Mouse (Mus musculus) large intestine, adult 2 months (tissue): Measurements from ENCODE around the gene Rhbg. TPM values are rescaled to one million over a fixed set of nuclear protein-coding genes. Genes with fewer than 3 reads are reported as not detected.
"Not testable (repeated sequence)": the region's sequence is repeated elsewhere in the genome, so short reads cannot be mapped to it uniquely, and the experiment has no call there.

Experiments
- DNase-seq: peaks from one replicate; pipeline ENCODE4 v3.0.0-alpha.2; 2012; ENCODE audit warnings: low read depth, low spot score
- WGBS: fragments of 180-500 bp; shearing (Covaris S2); methylation state at CpG from one replicate; pipeline ENCODE4 v1.1.7; 2018; 5-methylcytosine and 5-hydroxymethylcytosine counted together
- polyA plus RNA-seq: library from polyadenylated mRNA; depleted of rRNA; stranded (reverse); fragments of >200 nt; gene quantifications from 2 replicates; pipeline ENCODE4 v1.2.3, GENCODE M21; 2012

Gene Rhbg
- polyA plus RNA-seq, 1 experiment, result 32.9 TPM

DNA sequence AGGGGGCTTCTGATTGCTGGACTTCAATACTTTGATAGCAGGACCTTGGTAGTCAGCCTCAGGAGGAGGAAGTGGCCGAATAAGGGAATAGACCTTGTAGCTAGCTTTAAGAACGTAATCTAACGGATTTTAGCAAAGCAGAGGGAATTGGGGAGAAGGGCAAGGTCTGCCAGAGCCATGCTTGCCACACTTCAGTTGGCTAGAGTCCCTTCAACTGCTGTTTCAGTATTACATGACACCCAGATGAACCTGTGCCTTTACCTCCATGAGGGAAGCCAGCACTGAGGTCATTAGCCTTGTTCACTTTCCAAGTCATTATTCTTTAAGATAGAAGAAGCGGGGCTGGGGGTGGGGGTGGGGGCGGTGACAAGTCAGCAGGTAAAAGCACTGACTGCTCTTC, 14.5 kb upstream of the Rhbg start:
- 86% methylated on average over 5 of the region's 5 CpGs for WGBS
- no peak for DNase-seq

DNA sequence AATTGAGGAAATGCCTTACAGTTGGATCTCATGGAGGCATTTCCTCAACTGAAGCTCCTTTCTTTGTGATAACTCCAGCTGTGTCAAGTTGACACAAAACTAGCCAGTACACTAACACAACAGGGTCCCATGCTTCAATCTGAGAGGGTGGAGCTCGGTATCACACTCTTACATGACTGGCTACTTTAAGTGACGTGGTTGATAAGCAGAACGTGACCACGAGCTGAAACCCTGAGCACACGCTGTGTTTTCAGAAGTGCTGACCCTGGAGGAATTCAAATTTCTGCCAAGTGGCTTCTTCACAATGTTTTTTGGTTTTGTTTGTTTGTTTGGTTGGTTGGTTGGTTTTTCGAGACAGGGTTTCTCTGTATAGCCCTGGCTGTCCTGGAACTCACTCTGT, 13.5 kb upstream of the Rhbg start:
- WGBS, result 75% methylated on average over 6 of the region's 6 CpGs
- DNase-seq, result not testable (repeated sequence)

- WGBS, result 23% methylated on average over 3 of the region's 3 CpGs
- no peak for DNase-seq
These were observed 7.8 kb upstream of the Rhbg start for GRCm38 (mm10) chr3:88262346-88262745.

- WGBS, result 64% methylated on average over 7 of the region's 7 CpGs
- no peak for DNase-seq
These were observed 1.9 kb upstream of the Rhbg start for GRCm38 (mm10) chr3:88256382-88256781.

DNA sequence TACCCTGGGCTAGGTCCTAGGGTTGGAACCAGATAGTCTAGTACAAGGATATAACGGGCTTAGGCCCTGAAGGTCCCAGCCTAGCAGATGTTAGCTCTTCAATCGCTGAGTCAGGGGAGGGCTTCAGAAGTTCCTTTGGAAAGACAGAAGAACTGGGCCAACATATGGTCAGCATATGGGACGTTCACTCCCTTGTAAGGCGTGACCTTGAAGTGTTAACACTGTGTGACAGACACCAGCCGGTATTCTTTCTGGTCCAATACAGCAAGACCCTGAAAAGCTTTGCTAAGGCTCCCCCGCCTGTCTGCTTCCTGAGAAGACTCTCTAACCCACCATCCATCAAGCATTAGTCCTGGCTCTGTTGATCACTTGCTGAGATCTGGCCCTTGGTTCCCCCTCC, 1.4 kb upstream of the Rhbg start:
- DNase-seq, result no peak
- 77% methylated on average over 6 of the region's 6 CpGs for WGBS

DNA sequence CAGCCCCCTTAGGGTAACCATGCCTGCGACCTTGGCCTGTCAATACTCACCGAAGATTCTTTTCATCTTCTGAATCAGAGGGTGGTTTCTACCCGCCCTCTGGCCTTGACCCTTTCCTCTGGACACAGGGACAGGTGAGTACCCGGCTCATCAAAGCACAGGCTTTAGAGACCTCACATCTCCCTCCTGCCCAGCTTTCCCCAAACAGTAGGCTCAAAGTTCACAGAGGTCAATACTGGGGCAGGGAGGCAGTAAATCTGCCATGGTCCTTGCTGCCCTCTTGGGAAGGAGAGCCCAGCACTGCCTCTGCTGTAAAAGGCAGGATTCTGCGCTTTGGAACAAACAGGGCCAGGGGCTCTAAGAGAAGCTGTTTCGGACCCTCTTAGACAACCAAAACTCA, 1.8 kb downstream of the Rhbg start:
- no peak for DNase-seq
- WGBS, result 75% methylated on average over 6 of the region's 6 CpGs

DNA sequence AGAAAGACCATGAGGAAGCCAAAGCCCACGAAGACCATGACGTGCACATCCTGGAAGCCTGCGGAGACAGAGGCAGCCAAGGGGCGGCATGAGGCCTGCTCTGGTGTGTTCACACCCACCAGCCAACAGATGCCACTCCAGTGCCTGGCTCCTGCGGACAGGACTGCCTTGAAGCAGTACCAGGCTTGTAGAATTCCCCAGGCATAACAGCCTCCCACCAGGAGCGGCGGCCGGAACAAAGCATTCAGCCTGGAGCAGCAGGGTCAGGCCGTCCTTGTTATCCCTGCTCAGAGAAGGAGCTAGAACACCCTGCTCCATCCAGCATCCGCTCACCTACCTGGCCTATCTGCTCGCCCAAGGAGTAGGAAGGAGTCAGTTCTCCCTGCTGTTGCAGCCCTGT, 6.1 kb downstream of the Rhbg start:
- WGBS, result 83% methylated on average over 11 of the region's 11 CpGs
- DNase-seq, result no peak

DNA sequence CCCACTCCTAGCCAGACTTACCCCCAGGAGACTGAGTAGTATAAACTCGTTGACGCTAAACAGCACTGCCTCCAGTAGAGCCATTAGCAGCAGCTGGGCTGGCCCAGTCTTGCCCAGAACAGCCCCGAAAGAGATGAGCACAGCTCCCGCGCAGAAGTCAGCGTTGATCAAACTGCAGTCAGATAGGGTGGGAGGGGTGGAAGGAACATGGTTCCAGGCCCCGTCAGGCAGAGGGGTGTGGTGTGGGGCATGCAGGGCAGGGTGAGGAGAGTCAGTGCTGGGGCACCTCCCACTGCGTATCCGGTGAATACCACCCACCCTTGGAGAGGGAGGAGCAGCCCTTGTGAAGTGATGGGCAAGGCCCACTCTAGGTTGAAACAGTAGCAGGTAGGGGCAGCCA, 6.8 kb downstream of the Rhbg start:
- DNase-seq, result no peak
- 54% methylated on average over 9 of the region's 9 CpGs for WGBS

- DNase-seq, result no peak
- WGBS, result 14% methylated on average over 13 of the region's 13 CpGs
These were observed 8.7 kb downstream of the Rhbg start for GRCm38 (mm10) chr3:88245811-88246210.

DNA sequence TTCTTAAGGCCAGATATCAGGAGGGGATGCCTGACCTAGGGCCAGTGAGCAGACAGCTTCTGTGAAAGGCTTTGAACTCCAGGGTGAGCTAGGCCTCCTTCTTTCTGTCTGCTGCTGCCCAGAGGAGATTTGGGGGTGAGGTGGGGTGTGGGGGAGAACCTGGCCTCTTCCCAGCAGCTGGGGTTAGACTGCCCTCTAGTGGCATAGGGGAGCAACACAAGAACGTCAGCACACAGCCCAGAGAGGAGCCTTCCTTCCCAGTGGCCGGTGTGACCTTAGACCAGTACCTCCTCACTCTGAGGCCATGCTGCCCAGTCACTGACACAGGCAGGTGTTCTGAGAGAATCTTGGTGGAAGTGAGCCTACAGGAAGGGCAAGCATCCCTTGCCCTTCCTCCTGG, 10.4 kb downstream of the Rhbg start:
- 15% methylated on average over 2 of the region's 2 CpGs for WGBS
- DNase-seq, result no peak

DNA sequence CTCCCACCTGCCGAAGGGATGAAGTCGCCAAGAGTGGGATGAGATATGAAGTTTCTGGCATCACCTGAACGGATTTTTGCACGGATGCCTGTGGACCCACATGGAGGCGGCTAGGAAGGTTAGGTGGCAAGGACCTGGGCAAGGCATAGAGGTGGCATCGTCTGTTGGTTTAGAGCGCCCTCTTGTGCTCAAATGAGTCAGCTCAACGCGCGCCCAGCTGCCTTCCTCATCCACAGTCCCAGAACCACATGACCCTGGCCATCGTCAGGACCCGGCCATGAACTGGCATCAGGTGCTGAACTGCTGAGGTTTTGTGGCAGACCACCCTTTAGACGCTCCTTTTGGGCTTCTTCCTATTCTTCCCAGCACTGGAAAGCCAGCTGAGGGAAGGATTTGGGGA, 12.0 kb downstream of the Rhbg start:
- 2% methylated on average over 13 of the region's 13 CpGs for WGBS
- no peak for DNase-seq

GRCm38 (mm10) chr3:88241045-88241786, 13.3 kb downstream of the Rhbg start:
- 8% methylated on average over 47 of the region's 48 CpGs for WGBS
- DNase-seq, result no peak

DNA sequence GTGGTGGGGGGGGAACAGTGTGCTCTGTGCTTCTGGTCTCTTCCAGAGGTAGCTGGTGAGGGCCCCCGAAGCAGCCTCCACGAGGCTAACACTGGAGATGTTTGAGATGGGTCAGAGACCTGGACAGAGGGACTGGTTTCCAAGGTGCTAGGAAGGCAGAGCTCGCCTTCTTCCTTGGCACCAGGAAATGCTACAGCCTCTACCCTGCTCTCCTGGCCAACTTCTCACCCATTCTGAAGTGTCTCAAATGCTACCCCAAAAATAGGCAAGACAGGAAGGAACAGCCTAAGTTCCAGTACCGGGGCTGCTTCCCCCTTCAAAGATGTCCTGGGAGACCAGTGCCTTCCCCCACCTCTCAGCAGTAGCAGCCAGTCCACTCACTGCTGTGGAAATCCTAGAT, 15.1 kb downstream of the Rhbg start:
- WGBS, result 54% methylated on average over 4 of the region's 4 CpGs
- DNase-seq, result no peak

GRCm38 (mm10) chr3:88238866-88239391, 15.6 kb downstream of the Rhbg start:
- no peak for DNase-seq
- WGBS, result 49% methylated on average over 8 of the region's 8 CpGs

- WGBS, result 9% methylated on average over 10 of the region's 10 CpGs
- no peak for DNase-seq
These were observed 16.8 kb downstream of the Rhbg start for GRCm38 (mm10) chr3:88237556-88238194.

DNA sequence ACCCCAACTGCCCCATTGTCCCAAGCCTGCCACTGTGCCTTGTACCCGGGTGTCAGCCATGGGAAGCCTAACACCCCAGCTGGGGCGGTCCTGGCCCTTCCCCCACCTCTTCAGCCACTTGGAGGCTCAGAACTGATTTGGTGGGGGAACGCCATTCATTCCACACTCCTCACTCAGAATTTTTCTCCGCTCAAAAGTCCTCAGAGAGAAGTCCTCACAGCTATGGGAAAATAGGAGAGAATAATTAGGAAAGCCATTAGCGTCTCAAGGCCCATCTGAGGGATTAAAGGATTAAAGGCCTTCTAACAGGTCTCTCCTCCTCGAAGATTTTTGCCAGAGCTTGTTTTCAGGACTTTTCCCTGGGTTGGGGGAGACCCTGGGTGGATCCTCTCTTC, 17.4 kb downstream of the Rhbg start:
- DNase-seq, result no peak
- WGBS, result 66% methylated on average over 6 of the region's 6 CpGs

- WGBS, result 91% methylated on average over 2 of the region's 2 CpGs
- no peak for DNase-seq
These were observed 18.9 kb downstream of the Rhbg start for GRCm38 (mm10) chr3:88235616-88236015.

DNA sequence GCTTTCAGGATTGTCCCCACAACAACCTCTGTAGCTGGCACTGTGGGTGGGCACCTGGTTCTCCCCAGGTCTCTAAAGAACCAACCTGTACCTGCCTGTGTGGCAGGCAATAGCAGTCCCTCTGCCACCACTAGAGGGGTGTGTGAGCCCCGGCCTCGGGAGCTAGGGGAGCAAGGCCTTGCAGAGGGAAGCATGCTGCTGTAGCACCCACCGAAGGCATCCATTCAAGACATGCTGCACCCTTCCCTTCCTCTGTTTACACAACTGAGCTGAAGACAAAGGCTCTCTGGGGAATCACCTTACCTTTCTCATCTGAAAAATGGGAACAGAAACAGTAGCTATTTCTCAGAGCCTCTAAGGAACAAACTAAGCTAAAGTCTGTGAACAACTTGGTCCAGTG, 19.3 kb downstream of the Rhbg start:
- no peak for DNase-seq
- WGBS, result 11% methylated on average over 3 of the region's 3 CpGs

DNA sequence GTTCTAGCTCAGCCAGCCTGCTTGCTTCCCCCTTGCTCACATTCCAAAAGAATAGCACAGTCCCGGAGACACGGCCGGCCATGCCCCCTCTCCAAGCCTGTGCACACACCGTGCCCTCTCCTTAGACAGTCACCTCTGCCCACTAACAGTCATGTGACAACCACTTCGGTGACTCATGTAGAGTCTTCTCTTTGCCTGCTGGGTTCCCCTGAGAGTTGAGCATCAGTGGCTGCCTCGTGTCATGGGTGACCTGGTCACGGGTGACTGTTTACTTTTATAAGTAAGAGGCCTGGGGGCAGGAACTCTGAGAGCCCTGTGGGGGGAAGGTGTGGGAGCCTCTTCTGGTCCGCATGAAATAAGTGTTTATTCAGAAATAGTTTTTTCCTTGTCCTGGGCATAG, 20.5 kb downstream of the Rhbg start:
- WGBS, result 41% methylated on average over 8 of the region's 8 CpGs
- DNase-seq, result no peak

DNA sequence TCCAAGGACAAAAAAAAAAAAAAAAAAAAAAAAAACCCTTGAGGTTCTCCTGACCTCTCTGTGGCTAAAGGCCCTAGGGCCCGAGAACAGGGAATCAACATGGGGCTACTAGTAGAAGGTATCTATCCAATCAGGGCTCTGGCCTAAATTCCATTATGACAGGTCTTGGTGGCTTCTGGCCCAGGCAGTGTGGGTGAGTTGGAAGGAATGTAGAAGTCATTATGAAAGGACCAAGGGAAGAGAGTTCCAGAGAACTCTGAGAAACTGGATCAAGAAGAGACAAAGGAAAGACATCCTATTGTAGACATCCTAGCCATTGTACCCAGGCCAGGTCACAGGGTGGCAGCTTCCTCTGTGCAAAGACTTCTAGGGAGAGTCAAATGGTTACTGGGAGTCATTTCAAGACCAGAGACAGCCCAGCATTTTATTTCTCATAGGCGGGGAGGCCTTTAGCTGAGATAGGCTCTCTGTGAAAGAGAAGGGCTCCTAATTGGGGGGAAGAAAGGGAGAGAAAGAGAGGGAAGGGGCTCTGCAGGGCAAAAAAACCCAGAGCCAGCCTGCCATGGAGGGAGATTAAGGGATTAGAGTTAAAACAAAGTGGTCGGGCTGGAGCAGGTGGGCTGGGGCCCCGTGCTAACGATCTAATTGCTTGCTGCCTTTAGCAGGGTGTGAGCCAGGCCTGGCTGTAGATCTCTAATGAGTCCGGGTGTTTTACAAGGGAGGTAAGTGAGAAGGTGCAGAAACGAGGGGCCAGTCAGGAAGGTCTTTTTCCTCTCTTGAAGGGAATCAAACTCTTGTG, 21.5 kb downstream of the Rhbg start:
- no peak for DNase-seq
- WGBS, result 29% methylated on average over 7 of the region's 7 CpGs

DNA sequence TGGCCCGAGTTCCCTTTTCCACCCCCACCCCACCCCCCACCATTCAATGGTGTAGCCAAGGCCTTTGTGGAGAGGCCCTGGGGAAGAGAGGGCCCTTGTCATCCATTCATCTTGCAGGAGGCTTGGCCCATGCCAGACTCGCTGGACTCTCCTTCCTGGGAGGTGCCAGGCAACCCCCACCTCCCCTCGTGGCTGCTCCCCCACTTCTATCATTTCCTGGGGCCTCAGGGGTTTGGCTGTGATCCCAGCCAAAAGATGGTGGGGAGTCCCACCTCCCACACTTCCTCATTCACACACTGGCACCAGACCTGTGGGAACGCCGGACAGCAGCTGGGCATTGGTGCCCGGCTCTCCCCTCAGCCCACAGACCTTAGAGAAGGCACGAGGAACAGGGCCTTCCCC, 22.2 kb downstream of the Rhbg start:
- DNase-seq, result no peak
- WGBS, result 52% methylated on average over 7 of the region's 7 CpGs
